Mouse (Mus musculus) gastrocnemius, postnatal 14 days (tissue): Measurements from ENCODE around the gene Efs. TPM values are rescaled to one million over a fixed set of nuclear protein-coding genes. Genes with fewer than 3 reads are reported as not detected.
A peak's percentile ranks its signal among the peaks of the same experiment; 100 is the strongest.

Source experiments
- DNase-seq: peaks from one replicate; pipeline ENCODE4 v3.0.0; 2021; ENCODE audit warnings: mixed read lengths
- intact Hi-C: fragments of 180-260 bp; cut with DNase I; formaldehyde crosslinking; loops from one replicate; pipeline ENCODE4 v1.15.1; 2025; ENCODE audit warnings: low total_unique reads
- total RNA-seq, 2 experiments: library from RNA; stranded (reverse); gene quantifications; 2 replicates each; pipeline ENCODE4 v1.2.3; 2021

The Efs gene
- total RNA-seq, 2 experiments from 2014 or later = 5.1 to 7.4 TPM

DNA sequence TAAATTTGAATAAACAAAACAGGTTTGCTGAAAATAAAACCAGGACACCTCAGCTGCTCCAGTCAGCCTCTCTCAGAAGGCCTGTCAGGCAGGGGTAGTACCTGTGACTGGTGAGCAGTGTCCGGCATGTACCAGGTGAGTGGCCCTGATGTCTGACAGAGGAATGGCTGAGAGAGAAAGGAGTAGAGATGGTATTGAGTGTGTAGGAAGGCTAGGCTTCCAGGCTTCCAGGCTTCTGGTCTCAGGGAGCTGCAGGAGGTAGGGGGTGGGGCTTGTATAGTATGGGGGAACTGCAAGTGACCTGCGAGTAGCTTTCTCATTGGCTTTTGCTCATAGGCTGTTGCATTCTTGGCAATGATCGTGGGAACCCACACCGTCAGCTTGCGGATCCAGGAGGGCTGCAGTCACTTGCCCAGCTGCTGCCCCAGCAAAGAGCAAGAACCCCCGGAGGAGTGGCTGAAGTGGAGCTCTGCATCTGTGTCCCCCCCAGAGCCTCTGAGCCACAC, 6.8 kb upstream of the Efs start, which contains the start of gene Il25:
Gene Il25, plus strand, starts transcription at position 51 of the 506 bp plus-strand sequence.
- no peak for DNase-seq
- intact Hi-C loops = loop anchor here (10.0 kb wide), 1 partner anchor 88 kb away; no protein-coding TSS in a partner anchor

DNA sequence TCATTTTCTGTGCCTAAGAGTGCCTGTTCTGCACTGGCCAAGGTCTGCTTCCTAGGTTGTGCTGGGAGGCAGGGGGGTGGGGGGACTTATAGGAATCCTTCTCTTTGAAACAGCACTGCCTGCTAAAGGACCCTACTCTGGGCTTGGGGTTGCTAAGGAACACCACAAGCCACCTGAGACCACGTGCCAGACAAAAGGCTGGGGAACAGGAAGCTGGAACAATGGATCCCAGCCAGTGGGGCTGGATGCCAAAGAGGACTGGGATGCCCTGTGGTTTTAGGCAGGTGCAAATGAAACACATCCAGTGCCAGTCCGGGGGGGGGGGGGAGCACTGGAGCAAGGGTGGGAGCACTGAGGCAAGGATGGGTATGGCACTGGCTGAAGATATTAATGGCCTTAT, 4.5 kb upstream of the Efs start:
- DNase-seq = no peak
- intact Hi-C loops = loop anchor here (10.0 kb wide), 1 partner anchor 86 kb away; no protein-coding TSS in a partner anchor

DNA sequence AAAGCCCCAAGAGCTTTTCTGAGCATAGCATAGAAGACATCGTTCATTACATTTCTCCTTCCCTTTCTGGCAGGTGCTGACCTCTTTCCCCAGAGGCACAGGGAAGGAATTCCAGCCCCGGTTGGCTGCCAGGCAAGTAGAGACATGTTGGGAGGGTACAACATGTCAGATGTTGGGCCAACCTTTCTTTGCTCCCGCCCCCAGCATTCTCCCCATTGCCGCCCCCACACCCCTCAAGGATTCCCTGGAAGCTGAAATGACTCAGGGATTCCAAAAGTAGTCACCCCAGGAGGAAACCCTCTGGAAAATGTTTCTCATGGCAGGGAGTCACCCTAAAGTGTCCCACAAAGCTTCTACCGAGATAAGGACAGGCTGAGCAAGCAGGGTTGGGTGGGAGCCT, 3.9 kb upstream of the Efs start:
- intact Hi-C loops = loop anchor here (10.0 kb wide), 1 partner anchor 85 kb away; no protein-coding TSS in a partner anchor
- DNase-seq = no peak

DNA sequence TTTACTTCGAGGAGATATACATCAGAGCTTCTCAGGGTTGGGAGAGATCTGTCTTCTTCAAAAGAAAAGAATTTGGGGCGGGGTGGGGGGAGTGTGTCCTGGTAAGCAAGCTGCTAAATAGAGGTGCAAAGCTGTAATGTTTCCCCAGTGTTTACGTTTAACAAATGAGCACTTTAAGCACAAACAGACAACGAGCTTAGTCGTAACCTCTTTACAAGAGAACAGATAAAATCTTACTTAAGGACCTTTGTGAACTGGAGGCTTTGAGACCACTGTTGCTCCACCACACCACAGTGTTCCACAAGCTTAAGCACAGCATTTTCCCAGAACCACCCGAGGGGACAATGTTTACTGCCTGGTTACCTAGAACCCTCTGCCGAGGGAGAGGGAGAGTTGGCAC, 1.4 kb upstream of the Efs start:
- intact Hi-C loops = no loop called here

DNA sequence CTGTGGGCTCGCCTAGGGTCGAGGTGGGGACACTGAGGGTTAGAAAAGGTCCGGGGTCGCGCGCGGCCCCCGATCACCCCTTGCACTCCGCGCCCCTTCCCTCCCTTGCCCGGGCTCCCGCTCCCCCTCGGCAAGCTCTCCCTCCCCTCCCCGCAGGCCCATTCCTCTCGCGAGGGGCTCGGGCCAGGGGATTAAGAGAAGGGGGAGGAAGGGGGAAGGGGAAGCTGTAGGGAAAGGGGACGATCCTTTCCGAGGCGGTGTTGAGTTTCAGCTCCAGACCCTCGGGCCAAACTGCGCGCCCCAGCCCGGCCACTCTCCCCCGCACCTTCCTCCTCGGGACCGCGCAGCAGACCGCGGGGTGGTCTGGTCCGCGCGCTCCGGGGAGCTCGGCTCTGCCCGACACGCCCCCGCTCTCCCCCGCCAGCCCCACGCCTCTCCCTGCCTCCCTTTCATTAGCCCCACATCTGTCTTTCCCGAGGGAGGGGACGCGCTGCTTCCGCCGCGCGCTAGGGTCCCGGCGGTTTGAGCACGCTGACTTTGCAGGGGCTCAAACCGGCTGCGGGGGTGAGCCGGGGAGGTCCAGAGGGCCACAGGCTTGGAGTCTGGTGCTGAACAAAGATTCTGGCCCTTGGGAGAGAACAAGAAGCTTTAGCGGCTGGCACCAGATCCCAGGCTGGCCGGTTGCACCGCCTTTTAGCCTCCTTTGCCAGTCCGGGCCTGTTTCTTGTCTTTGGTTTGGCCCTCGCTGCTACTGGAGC, 654 bp upstream of the Efs start:
- intact Hi-C loops = no loop called here
- peak; percentile 79 for DNase-seq

More for the DNA sequence above, 1.4 kb upstream of the Efs start:
- no peak for DNase-seq

DNA sequence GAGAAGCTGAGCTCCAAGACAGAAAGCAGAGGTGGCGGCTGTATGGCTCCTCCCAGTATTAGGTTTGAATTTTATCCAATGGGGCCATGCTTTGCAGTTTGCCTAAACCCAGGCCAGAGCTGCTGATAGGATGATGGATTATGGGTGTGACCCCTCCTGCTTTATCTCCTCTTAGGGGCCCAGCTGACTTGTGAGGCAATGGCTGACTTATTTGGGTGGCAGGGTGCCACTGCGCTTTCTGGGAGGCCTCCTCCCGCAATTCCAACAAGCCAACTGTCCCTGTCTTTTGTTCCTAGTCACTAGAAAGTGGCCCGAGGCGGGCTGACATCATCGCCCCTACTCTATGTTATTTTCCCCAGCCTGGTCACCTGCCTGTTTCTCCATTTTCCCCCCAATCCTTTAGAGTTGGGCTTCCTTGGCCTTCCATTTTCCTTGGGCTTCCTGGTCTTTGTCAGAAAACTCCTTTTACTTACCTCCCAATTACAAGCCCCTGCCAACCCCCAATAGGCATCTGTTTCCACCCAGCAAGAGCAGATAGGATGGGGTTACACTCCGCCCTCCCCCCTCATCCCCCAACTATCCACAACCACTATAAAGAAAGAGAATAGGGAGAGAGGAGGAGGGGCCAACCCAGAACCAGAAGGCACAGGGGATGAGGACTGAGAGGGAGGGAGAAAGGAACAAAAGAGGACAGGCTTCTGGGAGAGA, 1.1 kb downstream of the Efs start:
- intact Hi-C loops = no loop called here

DNA sequence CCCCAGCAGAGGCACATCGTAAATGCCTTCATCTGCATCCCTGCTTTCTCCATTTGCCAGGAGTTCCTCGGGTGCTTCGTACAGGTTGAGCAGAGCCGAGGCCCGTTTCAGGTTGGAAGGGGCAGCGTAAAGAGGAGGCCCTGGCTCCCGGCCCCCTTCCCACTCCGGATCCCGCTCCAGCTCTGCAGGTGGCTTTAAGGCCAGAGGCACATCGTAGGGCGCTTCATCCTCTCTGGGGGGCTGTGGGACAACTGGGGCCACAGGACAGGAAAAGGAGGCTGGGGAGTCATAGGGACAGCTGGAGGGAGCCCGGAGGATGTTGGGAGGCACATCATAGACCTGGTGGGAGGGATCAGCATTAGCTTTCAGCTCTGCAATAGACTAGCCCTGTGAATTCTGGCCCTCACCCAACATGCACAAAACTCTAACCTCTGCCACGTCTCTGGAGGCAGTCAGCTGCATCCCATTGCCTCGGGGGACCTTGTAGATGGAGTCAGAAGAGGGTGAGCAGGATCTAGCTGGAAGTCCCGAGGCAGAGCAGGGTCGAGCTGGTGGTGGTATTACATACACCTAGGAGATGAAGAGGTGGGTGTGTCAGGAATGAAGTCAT, 5.7 kb downstream of the Efs start:
- intact Hi-C loops = no loop called here
- no peak for DNase-seq

More for the DNA sequence above, 1.1 kb downstream of the Efs start:
- DNase-seq = peak; percentile 72

DNA sequence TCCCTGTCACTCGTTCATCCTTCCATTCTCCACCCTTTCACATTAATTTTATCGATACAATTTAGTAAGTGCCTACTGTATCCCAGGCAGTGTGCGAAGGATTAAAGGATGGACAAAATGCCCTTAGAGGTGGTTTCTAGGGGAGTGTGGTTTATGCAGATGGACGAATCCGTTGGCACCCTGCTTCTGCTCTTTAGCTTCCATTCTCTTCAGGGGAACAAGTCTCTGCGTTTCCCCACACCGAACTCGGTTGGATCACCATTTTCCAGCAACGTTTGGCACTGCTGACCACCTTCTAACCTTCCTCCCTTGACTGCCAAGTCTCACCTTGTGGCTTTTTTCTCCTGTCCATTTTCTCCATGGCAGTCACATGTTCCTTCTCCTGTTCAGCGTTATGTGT, 12.6 kb downstream of the Efs start:
- DNase-seq = no peak
- intact Hi-C loops = no loop called here

DNA sequence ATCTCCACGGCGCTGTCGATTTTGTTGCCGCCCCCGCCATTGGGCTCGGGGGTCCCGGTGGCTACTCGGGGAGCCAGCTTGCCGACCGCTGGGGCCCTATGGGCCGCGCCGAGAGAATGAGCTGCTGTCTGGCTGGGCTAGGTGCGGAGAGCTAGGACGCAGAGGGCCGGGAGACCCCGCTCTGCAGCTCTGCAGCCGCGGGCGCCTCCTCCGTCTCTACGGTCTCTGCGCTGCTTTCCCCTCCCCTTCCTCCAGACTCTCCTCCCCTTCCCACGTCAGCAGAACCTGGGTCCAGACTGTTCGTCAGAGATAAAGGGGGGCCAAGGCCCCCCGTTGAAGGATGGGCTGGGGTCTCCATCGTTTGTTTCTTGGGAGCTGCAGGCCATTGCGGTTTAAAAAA, 13.0 kb downstream of the Efs start, which contains the start of gene Slc22a17:
Gene Slc22a17, minus strand, starts transcription at position 247 of the 400 bp plus-strand sequence.
- intact Hi-C loops = no loop called here
- DNase-seq = peak; percentile 75

DNA sequence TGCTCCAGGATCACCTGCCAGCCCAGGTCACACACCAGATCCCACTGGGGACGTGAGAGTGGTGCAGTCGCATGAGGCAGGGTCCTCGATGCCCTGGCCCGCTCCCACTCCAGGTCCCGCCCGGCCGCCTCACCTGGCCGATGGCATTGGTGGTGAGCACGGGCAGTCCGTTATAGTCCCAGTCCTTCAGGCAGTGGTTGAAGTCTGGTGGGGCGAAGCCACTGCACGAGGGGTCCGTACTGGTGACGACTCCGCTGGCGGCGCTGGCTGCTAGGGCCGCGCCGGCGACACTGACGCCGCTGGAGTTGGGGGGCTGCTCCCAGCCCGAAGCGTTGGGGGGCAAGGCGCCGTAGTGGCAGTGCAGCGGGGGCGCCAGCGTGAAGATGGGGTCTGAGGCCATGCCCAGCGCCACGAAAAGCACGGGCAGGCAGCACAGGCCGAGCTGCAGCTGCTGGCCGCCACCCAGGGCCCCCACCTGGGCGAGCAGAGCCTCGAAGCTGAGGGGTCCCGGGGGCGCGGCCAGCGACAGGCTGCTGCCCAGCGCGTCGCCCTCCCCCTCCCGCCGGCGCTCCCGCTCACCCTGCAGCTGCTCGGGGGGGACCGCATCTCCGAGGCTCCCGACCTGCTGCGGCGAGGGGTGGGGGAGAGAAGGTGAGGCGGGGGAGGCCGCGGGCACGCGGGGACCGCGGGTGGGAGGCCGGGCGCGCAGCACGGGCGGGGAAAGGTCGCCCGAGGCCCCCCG, 13.6 kb downstream of the Efs start:
- intact Hi-C loops = no loop called here
- no peak for DNase-seq

DNA sequence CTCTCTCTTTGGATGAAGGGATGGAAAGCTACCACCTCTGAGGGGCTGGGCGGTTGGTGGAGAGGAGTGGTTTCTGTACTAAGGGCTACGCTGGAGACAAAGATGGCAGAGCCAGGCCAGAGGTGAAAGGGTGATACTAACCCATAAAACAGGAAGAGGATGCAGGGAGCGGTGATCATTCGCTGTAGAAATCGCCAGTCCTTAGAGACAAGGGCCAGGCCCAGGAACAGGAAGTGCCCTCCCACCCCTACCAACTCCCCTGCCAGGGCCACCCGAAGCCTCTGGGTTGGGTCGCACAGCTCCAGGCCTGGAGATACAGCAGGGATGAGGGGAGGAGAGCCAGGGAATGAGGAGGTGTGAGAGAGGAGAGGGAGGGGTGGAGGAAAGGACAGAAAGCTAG, 17.2 kb downstream of the Efs start:
- intact Hi-C loops = no loop called here
- no peak for DNase-seq

DNA sequence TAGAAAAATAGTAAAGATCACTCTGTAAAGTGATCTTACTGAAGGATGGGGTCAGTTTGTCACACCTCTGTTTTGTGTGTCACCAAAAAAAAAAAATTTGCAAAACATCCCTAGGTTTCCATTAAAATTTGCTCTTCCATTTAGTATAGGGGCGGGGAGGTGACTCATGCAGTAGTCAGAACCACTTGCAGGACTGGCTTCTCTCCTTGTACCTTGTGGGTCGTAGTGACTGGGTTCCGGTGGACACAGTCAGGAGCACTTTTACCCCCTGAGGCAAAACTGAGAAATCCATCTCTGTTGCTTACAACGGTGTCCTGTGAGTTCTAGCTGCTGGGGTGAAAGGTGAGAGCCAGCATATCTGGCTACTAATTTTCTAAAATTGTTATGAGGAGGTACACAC, 22.3 kb downstream of the Efs start:
- intact Hi-C loops = loop anchor here (5.0 kb wide), 2 partner anchors 34 to 109 kb away; partner anchors contain the start of gene Cmtm5
- no peak for DNase-seq

DNA sequence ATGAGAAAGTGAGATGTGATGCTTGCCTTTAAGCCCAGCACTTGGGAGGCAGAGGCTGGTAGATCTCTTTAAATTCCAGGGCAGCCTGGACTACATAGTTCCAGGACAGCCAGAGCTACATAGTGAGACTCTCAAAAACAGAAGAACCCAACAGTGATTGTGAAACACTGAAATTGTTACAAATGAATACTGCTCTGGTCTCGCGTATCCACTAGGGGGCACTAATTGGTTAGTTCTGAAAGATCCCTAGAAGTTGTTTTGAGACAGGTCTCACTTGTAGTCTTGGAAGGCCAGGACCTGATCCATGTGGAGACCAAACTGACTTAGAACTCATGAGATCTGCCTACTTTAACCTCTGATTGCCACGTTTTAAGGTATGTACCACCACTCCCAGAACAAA, 25.5 kb downstream of the Efs start:
- intact Hi-C loops = loop anchor here (5.0 kb wide), 2 partner anchors 37 to 112 kb away; partner anchors contain the start of gene Cmtm5
- peak; percentile 55 for DNase-seq

DNA sequence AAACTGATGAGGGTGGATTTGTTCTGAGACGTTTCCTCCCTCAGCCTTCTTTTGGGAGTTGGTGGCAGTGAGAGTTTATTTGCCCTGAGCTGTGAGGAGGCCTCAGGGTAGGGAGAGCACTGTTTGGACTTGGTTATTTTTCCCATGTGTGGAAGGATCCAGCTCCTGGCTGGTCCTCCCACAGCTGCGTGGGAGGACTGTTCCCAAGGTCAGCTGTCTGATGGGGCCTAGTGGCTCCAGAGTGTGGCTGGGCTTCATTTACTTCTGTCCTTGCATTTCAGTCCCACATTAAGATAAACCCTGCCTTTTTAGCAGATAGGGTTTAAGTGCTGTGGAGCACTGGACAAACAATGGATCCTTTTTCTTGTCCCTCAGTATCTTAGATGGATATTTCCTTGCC, 28.5 kb downstream of the Efs start:
- intact Hi-C loops = no loop called here

DNA sequence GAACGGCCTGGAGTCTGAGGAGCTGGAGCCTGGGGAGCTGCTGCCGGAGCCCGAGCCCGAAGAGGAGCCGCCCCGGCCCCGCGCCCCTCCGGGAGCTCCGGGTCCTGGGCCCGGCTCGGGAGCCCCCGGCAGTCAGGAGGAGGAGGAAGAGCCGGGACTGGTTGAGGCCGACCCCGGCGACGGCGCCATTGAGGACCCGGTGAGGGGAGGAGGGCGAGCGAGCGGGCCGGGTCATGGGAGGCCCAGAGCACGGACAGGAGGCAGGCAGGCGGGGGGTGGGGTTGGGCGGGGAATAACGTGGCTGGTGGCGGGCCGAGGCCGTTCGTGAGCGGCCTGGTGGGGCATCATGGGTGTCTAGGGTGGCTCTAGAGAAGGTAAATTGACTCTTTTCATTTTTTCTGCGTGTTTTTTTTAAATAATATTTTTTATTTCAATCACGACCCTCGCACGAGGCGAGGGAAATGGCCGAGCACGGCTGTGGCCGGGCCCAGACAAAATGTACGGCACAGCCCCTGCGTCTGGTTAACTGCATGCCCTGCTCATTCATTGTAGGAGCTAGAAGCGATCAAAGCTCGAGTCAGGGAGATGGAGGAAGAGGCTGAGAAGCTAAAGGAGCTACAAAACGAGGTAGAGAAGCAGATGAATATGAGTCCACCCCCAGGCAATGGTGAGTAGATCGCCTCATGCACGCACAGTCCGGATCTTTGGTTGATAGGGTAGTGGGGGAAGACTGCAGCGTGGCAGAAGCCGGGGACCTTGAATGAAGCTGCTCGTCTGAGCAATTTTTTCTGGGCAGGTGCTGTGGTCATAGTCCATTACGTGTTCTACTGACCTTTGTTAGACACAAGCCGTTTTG, 31.4 kb downstream of the Efs start:
- intact Hi-C loops = no loop called here
- peak; percentile 74 for DNase-seq

More for the DNA sequence above, 28.5 kb downstream of the Efs start:
- no peak for DNase-seq

DNA sequence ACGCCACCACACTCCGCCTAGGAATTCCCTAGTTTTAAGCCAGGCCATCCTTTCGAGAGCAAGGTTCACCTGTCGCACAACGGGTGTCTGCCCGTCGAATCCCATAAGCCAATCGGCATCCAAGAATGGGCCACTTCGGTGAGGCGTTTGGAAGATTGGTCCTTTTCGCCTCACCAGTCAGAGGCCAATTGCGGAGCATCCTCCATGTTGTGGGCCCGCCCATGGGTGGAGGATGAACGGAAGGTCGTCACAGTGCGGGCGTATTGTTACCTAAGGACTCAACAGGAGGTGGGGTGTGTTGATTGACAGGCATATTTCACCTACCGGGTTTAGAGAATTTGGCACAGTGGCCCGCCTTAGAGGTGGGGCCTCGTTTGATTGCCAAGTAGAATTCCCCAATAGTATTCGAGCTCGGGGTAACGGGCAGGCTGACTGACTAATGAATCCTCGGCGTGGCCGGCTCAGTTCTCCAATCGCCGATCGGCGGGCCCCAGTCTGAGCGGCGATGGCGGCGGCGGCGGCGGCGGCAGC, 32.2 kb downstream of the Efs start:
- peak; percentile 94 for DNase-seq
- intact Hi-C loops = no loop called here

DNA sequence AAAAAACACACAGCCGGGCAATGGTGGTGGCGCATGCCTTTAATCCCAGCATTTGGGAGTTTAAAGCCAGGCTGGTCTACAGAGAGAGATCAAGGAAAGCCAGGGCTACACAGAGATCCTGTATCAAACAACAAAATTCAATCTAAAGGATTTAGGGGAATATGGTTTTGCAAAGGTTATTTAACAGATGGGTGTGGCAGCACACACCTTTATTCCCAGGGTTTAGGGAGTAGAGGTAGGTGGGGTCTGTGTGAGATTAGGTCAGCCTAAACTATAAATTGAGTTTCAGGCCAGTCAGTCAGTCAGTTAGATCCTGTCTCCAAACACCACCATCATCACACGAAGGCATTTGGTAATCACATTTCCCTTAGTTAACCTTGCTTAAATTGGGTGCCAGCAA, 33.7 kb downstream of the Efs start, which contains the start of gene Pabpn1:
Gene Pabpn1, plus strand, starts transcription at position 301 of the 400 bp plus-strand sequence.
- intact Hi-C loops = no loop called here
- no peak for DNase-seq

DNA sequence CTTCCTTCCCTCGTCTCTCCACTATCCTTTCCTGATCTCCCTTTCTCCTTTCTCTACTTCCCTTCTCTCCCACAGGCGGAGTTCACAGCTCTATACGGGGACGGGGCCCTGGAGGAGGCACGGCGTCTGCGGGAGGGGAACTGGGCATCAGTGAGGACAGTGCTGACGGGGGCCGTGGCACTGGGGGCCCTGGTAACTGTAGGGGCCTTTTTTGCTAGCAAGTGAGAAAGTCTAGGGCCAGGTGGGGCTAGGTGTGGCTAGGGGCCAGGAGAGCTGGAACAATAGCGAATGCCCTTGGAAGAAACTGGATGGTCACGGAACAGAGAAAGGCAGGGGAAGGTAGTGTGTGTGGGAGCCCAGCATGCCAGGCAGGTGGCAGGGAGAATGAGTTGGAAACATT, 40.6 kb downstream of the Efs start:
- no peak for DNase-seq
- intact Hi-C loops = no loop called here
